Mouse (Mus musculus): ENCODE measurements at regions not wholly inside any gene's neighbourhood (a gene's known extent, or its start where the extent isn't known, plus 50 kb on each side); places are given as distances from the start of the nearest gene placed in this dataset.

- Histone ChIP-seq H3K79me2 (ENCODE audit: control insufficient read depth, insufficient read depth) (no peaks in the 10 kb centered on the region), H3K36me3 (ENCODE audit: control insufficient read depth, insufficient read depth) (no peaks in the 10 kb centered on the region), H3K79me3 (ENCODE audit: low read depth) (no peaks in the 10 kb centered on the region), H3K27me3 (ENCODE audit: control insufficient read depth, insufficient read depth, insufficient read length) (no peaks in the 10 kb centered on the region), H3K4me3 (ENCODE audit: insufficient read depth, poor library complexity, severe bottlenecking) (no peak overlapping the region), H3ac (ENCODE audit: control insufficient read depth, insufficient read length, low read depth) (no peak overlapping the region)
- TF ChIP-seq CTCF (IDR thresholded peaks at IDR 0.05; ENCODE audit: control insufficient read depth, insufficient read depth, insufficient read length) (no peak), CEBPB (IDR thresholded peaks at IDR 0.05; ENCODE audit: low read depth) (no peak), MAX (IDR thresholded peaks at IDR 0.05) (no peak), MYOG (IDR thresholded peaks at IDR 0.05; ENCODE audit: control insufficient read depth, extremely low read depth, insufficient read length) (no peak), FOSL1 (IDR thresholded peaks at IDR 0.05; ENCODE audit: insufficient read depth, low read length, poor library complexity, severe bottlenecking) (no peak), MYOD1 (IDR thresholded peaks at IDR 0.05; ENCODE audit: control insufficient read depth, insufficient read length, low read depth) (no peak), USF1 (IDR thresholded peaks at IDR 0.05; ENCODE audit: low read depth) (no peak)
These were observed 172.6 kb upstream of the F930015N05Rik start for GRCm38 (mm10) chr11:64609043-64609442.

GRCm38 (mm10) chr11:64610724-64611123, 174.3 kb upstream of the F930015N05Rik start:
- TF ChIP-seq CTCF (IDR thresholded peaks at IDR 0.05; ENCODE audit: control insufficient read depth, insufficient read depth, insufficient read length) (no peak), MYOD1 (IDR thresholded peaks at IDR 0.05; ENCODE audit: control insufficient read depth, insufficient read length, low read depth) (no peak), FOSL1 (IDR thresholded peaks at IDR 0.05; ENCODE audit: insufficient read depth, low read length, poor library complexity, severe bottlenecking) (no peak), MAX (IDR thresholded peaks at IDR 0.05) (no peak), CEBPB (IDR thresholded peaks at IDR 0.05; ENCODE audit: low read depth) (no peak), MYOG (IDR thresholded peaks at IDR 0.05; ENCODE audit: control insufficient read depth, extremely low read depth, insufficient read length) (no peak), USF1 (IDR thresholded peaks at IDR 0.05; ENCODE audit: low read depth) (no peak)

GRCm38 (mm10) chr11:64615140-64615539, 178.7 kb upstream of the F930015N05Rik start:
- H3K79me3 ChIP-seq (ENCODE audit: low read depth) = no peaks in the 10 kb centered on the region
- H3K4me3 ChIP-seq (ENCODE audit: insufficient read depth, poor library complexity, severe bottlenecking) = no peak overlapping the region
- TF ChIP-seq CEBPB (IDR thresholded peaks at IDR 0.05; ENCODE audit: low read depth) (no peak), MYOD1 (IDR thresholded peaks at IDR 0.05; ENCODE audit: control insufficient read depth, insufficient read length, low read depth) (no peak), USF1 (IDR thresholded peaks at IDR 0.05; ENCODE audit: low read depth) (no peak), MAX (IDR thresholded peaks at IDR 0.05) (no peak), FOSL1 (IDR thresholded peaks at IDR 0.05; ENCODE audit: insufficient read depth, low read length, poor library complexity, severe bottlenecking) (no peak), MYOG (IDR thresholded peaks at IDR 0.05; ENCODE audit: control insufficient read depth, extremely low read depth, insufficient read length) (no peak), CTCF (IDR thresholded peaks at IDR 0.05; ENCODE audit: control insufficient read depth, insufficient read depth, insufficient read length) (no peak)

More at GRCm38 (mm10) chr11:64610724-64611123, 174.3 kb upstream of the F930015N05Rik start:
- H3K27me3 ChIP-seq (ENCODE audit: control insufficient read depth, insufficient read depth, insufficient read length) = no peaks in the 10 kb centered on the region
- H3K79me2 ChIP-seq (ENCODE audit: control insufficient read depth, insufficient read depth) = no peaks in the 10 kb centered on the region
- no peak overlapping the region for H3K4me3 ChIP-seq (ENCODE audit: insufficient read depth, poor library complexity, severe bottlenecking)
- no peak overlapping the region for H3ac ChIP-seq (ENCODE audit: control insufficient read depth, insufficient read length, low read depth)
- H3K79me3 ChIP-seq (ENCODE audit: low read depth) = no peaks in the 10 kb centered on the region
- H3K36me3 ChIP-seq (ENCODE audit: control insufficient read depth, insufficient read depth) = no peaks in the 10 kb centered on the region

GRCm38 (mm10) chr11:64618631-64619385, 182.4 kb upstream of the F930015N05Rik start:
- Histone ChIP-seq H3K79me2 (ENCODE audit: control insufficient read depth, insufficient read depth) (no peaks in the 10 kb centered on the region), H3K36me3 (ENCODE audit: control insufficient read depth, insufficient read depth) (no peaks in the 10 kb centered on the region), H3K79me3 (ENCODE audit: low read depth) (no peaks in the 10 kb centered on the region), H3ac (ENCODE audit: control insufficient read depth, insufficient read length, low read depth) (no peak overlapping the region), H3K4me3 (ENCODE audit: insufficient read depth, poor library complexity, severe bottlenecking) (no peak overlapping the region), H3K27me3 (ENCODE audit: control insufficient read depth, insufficient read depth, insufficient read length) (no peaks in the 10 kb centered on the region)
- TF ChIP-seq CTCF (IDR thresholded peaks at IDR 0.05; ENCODE audit: control insufficient read depth, insufficient read depth, insufficient read length) = no peak
- no peak for TF ChIP-seq USF1 (IDR thresholded peaks at IDR 0.05; ENCODE audit: low read depth)
- no peak for TF ChIP-seq MYOD1 (IDR thresholded peaks at IDR 0.05; ENCODE audit: control insufficient read depth, insufficient read length, low read depth)
- TF ChIP-seq FOSL1 (IDR thresholded peaks at IDR 0.05; ENCODE audit: insufficient read depth, low read length, poor library complexity, severe bottlenecking) = no peak
- no peak for TF ChIP-seq MAX (IDR thresholded peaks at IDR 0.05)
- no peak for TF ChIP-seq CEBPB (IDR thresholded peaks at IDR 0.05; ENCODE audit: low read depth)
- no peak for TF ChIP-seq MYOG (IDR thresholded peaks at IDR 0.05; ENCODE audit: control insufficient read depth, extremely low read depth, insufficient read length)

More at GRCm38 (mm10) chr11:64615140-64615539, 178.7 kb upstream of the F930015N05Rik start:
- Histone ChIP-seq H3K79me2 (ENCODE audit: control insufficient read depth, insufficient read depth) (no peaks in the 10 kb centered on the region), H3K27me3 (ENCODE audit: control insufficient read depth, insufficient read depth, insufficient read length) (no peaks in the 10 kb centered on the region), H3K36me3 (ENCODE audit: control insufficient read depth, insufficient read depth) (no peaks in the 10 kb centered on the region), H3ac (ENCODE audit: control insufficient read depth, insufficient read length, low read depth) (no peak overlapping the region)

GRCm38 (mm10) chr11:64627180-64627579, 190.7 kb upstream of the F930015N05Rik start:
- Histone ChIP-seq H3K36me3 (ENCODE audit: control insufficient read depth, insufficient read depth) (no peaks in the 10 kb centered on the region), H3K27me3 (ENCODE audit: control insufficient read depth, insufficient read depth, insufficient read length) (no peaks in the 10 kb centered on the region), H3K79me3 (ENCODE audit: low read depth) (no peaks in the 10 kb centered on the region), H3K4me3 (ENCODE audit: insufficient read depth, poor library complexity, severe bottlenecking) (no peak overlapping the region), H3K79me2 (ENCODE audit: control insufficient read depth, insufficient read depth) (no peaks in the 10 kb centered on the region), H3ac (ENCODE audit: control insufficient read depth, insufficient read length, low read depth) (no peak overlapping the region)
- TF ChIP-seq MYOG (IDR thresholded peaks at IDR 0.05; ENCODE audit: control insufficient read depth, extremely low read depth, insufficient read length) (no peak), MYOD1 (IDR thresholded peaks at IDR 0.05; ENCODE audit: control insufficient read depth, insufficient read length, low read depth) (peak; percentile 61)

All from C2C12 (cell line).